Mouse (Mus musculus): ENCODE measurements at regions not wholly inside any gene's neighbourhood (a gene's known extent, or its start where the extent isn't known, plus 50 kb on each side); places are given as distances from the start of the nearest gene placed in this dataset.

GRCm38 (mm10) chr16:64068787-64069673 lies 205.1 kb upstream of the Epha3 start:
- peak in 1 of 2 experiments; percentile 3 for DNase-seq (ENCODE audit: low spot score in 2 of 2)

- no peak for DNase-seq (ENCODE audit: low spot score in 2 of 2)
Observed at GRCm38 (mm10) chr16:64062584-64062983, 198.6 kb upstream of the Epha3 start.

- DNase-seq (ENCODE audit: low spot score in 2 of 2), result no peak
Observed at GRCm38 (mm10) chr16:64058712-64059111, 194.7 kb upstream of the Epha3 start.

GRCm38 (mm10) chr16:64054346-64054745 lies 190.4 kb upstream of the Epha3 start:
- DNase-seq (ENCODE audit: low spot score in 2 of 2), result no peak

- no peak for DNase-seq (ENCODE audit: low spot score in 2 of 2)
Observed at GRCm38 (mm10) chr16:64048026-64048425, 184.1 kb upstream of the Epha3 start.

GRCm38 (mm10) chr16:64033049-64033448 lies 169.1 kb upstream of the Epha3 start:
- no peak for DNase-seq (ENCODE audit: low spot score in 2 of 2)

- no peak for DNase-seq (ENCODE audit: low spot score in 2 of 2)
Observed at GRCm38 (mm10) chr16:64023981-64024380, 160.0 kb upstream of the Epha3 start.

- DNase-seq (ENCODE audit: low spot score in 2 of 2), result no peak
Observed at GRCm38 (mm10) chr16:64000884-64001283, 136.9 kb upstream of the Epha3 start.

- DNase-seq (ENCODE audit: low spot score in 2 of 2), result no peak
Observed at GRCm38 (mm10) chr16:63967407-63967806, 103.4 kb upstream of the Epha3 start.

GRCm38 (mm10) chr16:63960786-63961185 lies 96.8 kb upstream of the Epha3 start:
- DNase-seq (ENCODE audit: low spot score in 2 of 2), result no peak

GRCm38 (mm10) chr16:63958154-63958553 lies 94.2 kb upstream of the Epha3 start:
- DNase-seq (ENCODE audit: low spot score in 2 of 2), result peak in 1 of 2 experiments; percentile 16

- no peak for DNase-seq (ENCODE audit: low spot score in 2 of 2)
Observed at GRCm38 (mm10) chr16:63925195-63925594, 61.2 kb upstream of the Epha3 start.

- no peak for DNase-seq (ENCODE audit: low spot score in 2 of 2)
Observed at GRCm38 (mm10) chr16:63921146-63921545, 57.2 kb upstream of the Epha3 start.

All from frontal cortex, postnatal 25 days (tissue).